Mouse (Mus musculus): ENCODE data around the gene Camk1d.

- no peak for TF ChIP-seq USF1 (IDR thresholded peaks at IDR 0.05; ENCODE audit: low read depth)
- TF ChIP-seq CTCF (IDR thresholded peaks at IDR 0.05; ENCODE audit: control insufficient read depth, insufficient read depth, insufficient read length): no peak
- no peak for TF ChIP-seq MYOG (IDR thresholded peaks at IDR 0.05; ENCODE audit: control insufficient read depth, extremely low read depth, insufficient read length)
- no peak for TF ChIP-seq CEBPB (IDR thresholded peaks at IDR 0.05; ENCODE audit: low read depth)
These were observed 255.6 kb downstream of the Camk1d start for GRCm38 (mm10) chr2:5458671-5459235.
